Mouse (Mus musculus) large intestine, adult 2 months (tissue): ENCODE results near the gene Pipox. TPM values are rescaled to one million over a fixed set of nuclear protein-coding genes. Genes with fewer than 3 reads are reported as not detected.
A peak's percentile ranks its signal among the peaks of the same experiment; 100 is the strongest.

Experiments
- DNase-seq: peaks from one replicate; pipeline ENCODE4 v3.0.0-alpha.2; 2012; ENCODE audit warnings: low read depth, low spot score
- WGBS: fragments of 180-500 bp; shearing (Covaris S2); methylation state at CpG from one replicate; pipeline ENCODE4 v1.1.7; 2018; 5-methylcytosine and 5-hydroxymethylcytosine counted together
- polyA plus RNA-seq: library from polyadenylated mRNA; depleted of rRNA; stranded (reverse); fragments of >200 nt; gene quantifications from 2 replicates; pipeline ENCODE4 v1.2.3, GENCODE M21; 2012

The Pipox gene
- polyA plus RNA-seq, 1 experiment = 8.4 TPM

- 34% methylated on average over 6 of the region's 6 CpGs for WGBS
- DNase-seq = no peak
Observed at GRCm38 (mm10) chr11:77909776-77910175, 15.9 kb upstream of the Pipox start.

- 33% methylated on average over 5 of the region's 5 CpGs for WGBS
- DNase-seq = no peak
Observed at GRCm38 (mm10) chr11:77909376-77909775, 15.5 kb upstream of the Pipox start.

- 48% methylated on average over 4 of the region's 4 CpGs for WGBS
- DNase-seq = no peak
Observed at GRCm38 (mm10) chr11:77908468-77908867, 14.6 kb upstream of the Pipox start.

GRCm38 (mm10) chr11:77906747-77907174 is 12.9 kb upstream of the Pipox start:
- WGBS = 22% methylated on average over 9 of the region's 9 CpGs
- DNase-seq = no peak

GRCm38 (mm10) chr11:77906097-77906687 is 12.3 kb upstream of the Pipox start:
- no peak for DNase-seq
- 41% methylated on average over 19 of the region's 19 CpGs for WGBS

GRCm38 (mm10) chr11:77904707-77905106 is 10.8 kb upstream of the Pipox start:
- DNase-seq = no peak
- 40% methylated on average over 1 of the region's 1 CpGs for WGBS

GRCm38 (mm10) chr11:77903761-77904160 is 9.9 kb upstream of the Pipox start:
- WGBS = 53% methylated on average over 3 of the region's 3 CpGs
- no peak for DNase-seq

- 48% methylated on average over 8 of the region's 8 CpGs for WGBS
- DNase-seq = no peak
Observed at GRCm38 (mm10) chr11:77901775-77902355, 8.0 kb upstream of the Pipox start.

- 56% methylated on average over 5 of the region's 5 CpGs for WGBS
- no peak for DNase-seq
Observed at GRCm38 (mm10) chr11:77901366-77901765, 7.5 kb upstream of the Pipox start.

GRCm38 (mm10) chr11:77900696-77901095 is 6.8 kb upstream of the Pipox start:
- DNase-seq = no peak
- 70% methylated on average over 4 of the region's 4 CpGs for WGBS

- no peak for DNase-seq
- WGBS = 82% methylated on average over 3 of the region's 3 CpGs
Observed at GRCm38 (mm10) chr11:77900187-77900586, 6.3 kb upstream of the Pipox start.

- WGBS = 48% methylated on average over 23 of the region's 23 CpGs
- no peak for DNase-seq
Observed at GRCm38 (mm10) chr11:77896820-77897805, 3.2 kb upstream of the Pipox start.

GRCm38 (mm10) chr11:77896480-77896819 is 2.6 kb upstream of the Pipox start:
- no peak for DNase-seq
- 51% methylated on average over 6 of the region's 6 CpGs for WGBS

GRCm38 (mm10) chr11:77896011-77896410 is 2.1 kb upstream of the Pipox start:
- WGBS = 22% methylated on average over 9 of the region's 9 CpGs
- peak; percentile 13 for DNase-seq

- DNase-seq = no peak
- WGBS = 83% methylated on average over 2 of the region's 2 CpGs
Observed at GRCm38 (mm10) chr11:77894967-77895366, 1.1 kb upstream of the Pipox start.

- 65% methylated on average over 6 of the region's 6 CpGs for WGBS
- no peak for DNase-seq
Observed at GRCm38 (mm10) chr11:77893283-77893682, 613 bp downstream of the Pipox start.

GRCm38 (mm10) chr11:77892883-77893282 is 1.0 kb downstream of the Pipox start:
- 47% methylated on average over 5 of the region's 5 CpGs for WGBS
- no peak for DNase-seq

GRCm38 (mm10) chr11:77890648-77891258 is 3.1 kb downstream of the Pipox start:
- no peak for DNase-seq
- WGBS = 84% methylated on average over 2 of the region's 2 CpGs

GRCm38 (mm10) chr11:77889484-77889883 is 4.4 kb downstream of the Pipox start:
- no peak for DNase-seq

GRCm38 (mm10) chr11:77888846-77889245 is 5.0 kb downstream of the Pipox start:
- no peak for DNase-seq
- WGBS = 77% methylated on average over 5 of the region's 5 CpGs

More at GRCm38 (mm10) chr11:77889484-77889883, 4.4 kb downstream of the Pipox start:
- WGBS = 29% methylated on average over 2 of the region's 2 CpGs
